Mouse (Mus musculus) adrenal gland, postnatal 4 days (tissue): Measurements from ENCODE around the gene Gdf2. TPM values are rescaled to one million over a fixed set of nuclear protein-coding genes. Genes with fewer than 3 reads are reported as not detected.

Experiments
- DNase-seq, 2 experiments: peaks; one replicate each; pipeline ENCODE4 v3.0.0; 2021 to 2022; ENCODE audit warnings: low spot score in 2 of 2, mixed read lengths in 2 of 2
- total RNA-seq, 2 experiments: library from RNA; stranded (reverse); gene quantifications; 2 replicates each; pipeline ENCODE4 v1.2.3; 2021

Gdf2 gene
- total RNA-seq, 2 experiments from 2014 or later, result 0.25 to 1.5 TPM

DNA sequence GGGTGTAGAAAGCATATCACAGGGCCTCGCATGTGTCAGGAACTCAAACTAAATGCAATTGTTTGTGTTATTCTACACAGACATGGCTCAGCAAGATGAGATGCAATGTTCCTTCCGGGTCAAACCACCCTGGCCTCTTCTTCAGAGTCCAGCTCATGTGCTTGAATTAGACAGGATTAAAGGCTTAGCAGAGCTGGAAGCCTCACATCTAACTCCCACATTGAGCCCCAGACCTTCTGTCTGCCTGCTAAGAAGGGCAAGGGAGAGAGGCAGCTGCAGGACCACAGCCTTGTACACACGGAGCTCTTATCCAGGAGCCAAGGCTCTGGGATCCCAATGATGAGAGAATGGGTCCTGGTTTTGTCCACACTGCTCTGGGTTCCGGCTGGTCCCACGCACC is 12.9 kb downstream of the Gdf2 start, which contains the start of gene Rbp3:
Rbp3 (plus strand) TSS at position 243 of the 400 bp plus-strand sequence.
- no peak for DNase-seq

DNA sequence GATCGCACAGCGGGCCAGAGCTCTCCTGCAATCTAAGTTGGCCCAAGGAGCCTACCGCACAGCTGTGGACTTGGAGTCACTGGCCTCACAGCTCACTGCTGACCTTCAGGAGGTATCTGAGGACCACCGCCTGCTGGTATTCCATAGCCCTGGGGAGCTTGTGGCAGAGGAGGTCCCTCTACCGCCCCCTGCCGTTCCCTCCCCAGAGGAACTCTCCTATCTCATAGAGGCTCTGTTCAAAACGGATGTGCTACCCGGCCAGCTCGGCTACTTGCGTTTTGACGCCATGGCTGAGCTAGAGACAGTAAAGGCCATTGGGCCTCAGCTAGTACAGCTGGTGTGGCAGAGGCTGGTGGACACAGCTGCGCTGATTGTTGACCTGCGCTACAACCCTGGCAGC is 15.2 kb downstream of the Gdf2 start:
- DNase-seq, result no peak

DNA sequence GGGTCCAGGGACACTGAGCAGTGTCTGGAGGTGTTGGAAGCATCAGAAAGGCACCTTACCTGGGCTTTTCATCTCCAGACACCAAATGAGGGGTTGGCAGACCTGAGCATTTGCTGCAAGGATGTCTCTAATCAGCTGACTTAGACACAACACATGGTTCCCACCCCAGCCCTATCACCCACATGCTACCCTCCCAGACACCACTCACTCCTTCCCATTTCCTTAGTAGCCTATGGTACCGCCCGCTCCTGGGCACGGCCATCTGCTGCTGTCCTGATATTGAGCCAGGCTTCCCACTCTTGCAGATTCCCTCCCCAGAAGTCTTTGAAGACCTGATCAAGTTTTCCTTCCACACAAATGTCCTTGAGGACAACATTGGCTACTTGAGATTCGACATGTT is 17.3 kb downstream of the Gdf2 start:
- DNase-seq, result no peak

DNA sequence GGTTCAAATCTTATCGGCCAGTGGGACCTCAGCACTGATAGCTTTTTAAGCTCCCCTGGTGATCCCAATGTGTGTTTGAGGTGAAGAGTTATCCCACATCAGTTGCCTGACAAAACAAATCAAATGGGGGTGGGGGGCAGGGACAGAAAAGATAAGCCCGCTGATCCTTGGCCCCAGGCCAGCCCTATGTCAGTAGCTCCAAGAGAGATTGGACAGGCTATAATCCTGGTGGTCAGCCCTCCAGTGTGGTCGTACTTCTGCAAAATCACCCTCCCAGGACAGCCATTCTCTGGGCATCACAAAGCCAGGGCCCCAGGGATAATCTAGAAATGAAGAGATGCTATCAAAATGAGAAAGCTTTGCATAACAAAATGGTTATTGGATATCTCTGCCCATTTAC is 18.0 kb downstream of the Gdf2 start:
- no peak for DNase-seq

DNA sequence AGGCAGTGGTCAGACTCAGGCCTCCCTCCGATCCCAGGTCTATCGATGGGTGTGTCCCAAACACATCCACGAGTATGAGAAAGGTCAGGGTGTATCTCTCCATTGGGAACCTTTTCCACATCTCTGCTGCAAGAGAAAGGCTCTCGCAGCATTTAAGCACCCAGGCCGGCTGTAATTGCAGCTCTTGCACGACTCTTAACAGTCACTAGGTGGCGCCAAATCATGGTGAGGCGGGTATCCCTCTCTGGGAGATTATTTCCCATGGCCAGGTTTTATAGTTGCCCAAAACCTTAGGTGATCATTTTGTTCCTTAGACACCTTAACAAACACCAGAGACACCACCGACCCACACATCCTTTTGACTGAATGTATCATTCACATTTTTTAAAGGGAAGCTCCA is 18.5 kb downstream of the Gdf2 start:
- DNase-seq, result no peak

DNA sequence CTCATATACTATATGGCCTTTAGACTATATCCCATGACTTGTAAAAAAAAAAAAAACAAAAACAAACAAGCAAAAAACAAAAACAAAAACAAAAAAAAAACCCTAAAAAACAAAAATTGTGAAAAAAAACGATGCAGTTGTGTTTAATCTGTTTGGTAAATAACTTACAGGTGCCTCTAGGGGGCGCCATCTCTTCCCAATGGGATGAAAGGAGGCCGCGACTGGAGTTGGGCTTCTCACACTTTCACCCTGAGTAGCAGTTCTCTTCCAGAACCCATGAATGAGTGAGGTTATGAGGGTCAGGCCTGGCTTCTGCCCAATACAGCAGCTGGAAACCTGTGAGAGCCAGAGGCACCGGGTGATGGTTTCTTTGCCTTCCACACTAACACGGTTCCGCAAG is 24.8 kb downstream of the Gdf2 start:
- DNase-seq, result no peak

DNA sequence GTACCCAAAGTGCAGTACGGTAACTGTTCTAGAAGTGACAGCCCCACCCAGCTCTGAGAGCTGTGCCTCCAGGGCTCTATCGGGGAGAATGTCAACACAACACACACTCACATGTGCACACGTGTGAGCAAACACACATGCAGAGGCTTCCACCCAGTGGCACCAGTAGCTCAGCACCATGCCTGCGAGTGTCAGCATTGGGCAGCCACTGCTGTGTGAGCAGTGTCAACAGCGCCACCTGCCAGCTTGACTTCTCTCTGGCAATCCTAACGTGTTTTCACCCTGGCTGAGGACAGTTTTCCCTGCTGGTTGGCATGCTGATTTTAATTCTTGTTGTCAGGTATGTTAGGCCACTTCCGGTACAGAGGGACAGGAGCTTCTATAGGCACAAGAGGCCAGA is 31.8 kb downstream of the Gdf2 start:
- DNase-seq, result no peak

DNA sequence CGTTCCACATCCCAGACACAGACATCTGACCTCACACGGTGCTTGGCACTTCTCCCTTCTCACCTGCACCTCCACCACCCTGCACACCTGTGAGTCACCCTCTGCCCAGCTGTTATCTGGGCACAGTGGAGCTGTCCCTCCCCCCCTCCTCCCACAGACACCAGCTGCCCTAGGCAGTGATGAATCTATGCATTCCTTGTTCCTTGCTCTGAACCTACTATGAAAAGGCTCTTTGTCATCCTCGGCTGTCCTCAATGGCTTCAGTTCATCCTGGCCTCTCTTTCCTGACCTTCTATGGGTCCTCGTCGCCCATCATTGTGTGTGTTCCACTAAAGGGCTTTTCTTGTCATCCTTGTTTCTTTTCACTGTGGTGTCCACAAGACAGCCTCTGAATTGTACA is 33.9 kb downstream of the Gdf2 start:
- no peak for DNase-seq

DNA sequence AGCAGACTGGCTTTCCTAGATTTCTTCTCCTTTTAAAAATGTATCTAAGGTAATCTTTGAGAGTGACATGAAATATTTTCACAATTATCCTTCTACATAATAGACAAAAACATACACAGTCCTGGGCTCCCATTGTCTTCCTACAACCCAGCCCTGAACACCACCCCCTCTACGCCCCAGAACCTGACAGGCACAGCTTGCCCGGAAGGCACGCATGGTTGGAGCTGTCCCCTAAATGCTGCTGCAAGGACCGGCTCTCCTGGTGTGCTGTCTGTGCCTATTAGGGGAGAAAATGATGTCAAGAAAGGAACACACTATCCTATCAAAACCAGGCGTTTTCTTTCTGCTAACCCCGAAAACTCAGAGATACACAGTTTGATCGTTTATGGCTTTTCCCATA is 36.9 kb downstream of the Gdf2 start:
- DNase-seq, result no peak

DNA sequence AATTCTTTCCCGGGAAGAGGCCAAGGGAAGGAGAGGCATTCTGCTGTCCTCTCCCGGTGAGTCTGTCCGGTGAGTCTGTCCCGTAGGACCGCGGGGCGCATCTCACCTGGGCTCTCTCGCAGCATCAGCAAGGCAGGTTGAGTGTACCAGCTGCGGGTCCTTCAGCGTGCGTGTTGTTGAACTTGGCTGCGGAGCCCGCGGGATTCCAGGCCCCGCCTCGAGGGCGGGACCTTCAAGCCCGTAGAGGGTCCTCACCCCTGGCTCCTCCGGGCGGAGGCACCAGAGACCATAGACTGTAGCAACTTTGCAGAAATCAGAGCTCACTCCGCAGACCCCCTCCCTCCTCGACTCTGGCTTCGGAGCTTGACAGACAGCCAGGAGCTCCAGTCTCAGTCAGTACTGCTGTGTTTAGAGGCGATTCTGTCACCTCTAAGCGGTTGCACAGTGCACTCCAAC is 37.8 kb downstream of the Gdf2 start, which contains the start of gene Zfp488:
Zfp488 (minus strand) TSS at position 161 of the 456 bp plus-strand sequence.
- no peak for DNase-seq

DNA sequence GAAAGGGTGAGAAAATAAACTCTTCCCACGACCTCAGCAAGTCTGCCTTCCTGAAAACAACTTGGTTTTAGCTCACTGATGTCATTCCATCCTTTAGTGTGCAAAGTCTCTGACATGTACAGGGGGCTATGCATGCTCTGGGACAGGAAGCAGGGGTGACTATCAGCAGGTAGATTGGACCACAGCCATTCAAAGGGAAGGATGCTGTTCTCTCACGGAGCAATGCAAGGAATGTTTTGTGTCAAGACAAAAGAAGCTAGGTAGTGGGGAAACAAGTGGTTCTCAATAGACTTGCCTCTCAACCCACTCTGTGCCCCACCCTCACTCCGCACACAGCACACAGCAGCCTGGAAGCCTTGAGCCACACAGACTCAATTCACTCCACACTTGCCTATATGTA is 48.4 kb downstream of the Gdf2 start:
- no peak for DNase-seq

DNA sequence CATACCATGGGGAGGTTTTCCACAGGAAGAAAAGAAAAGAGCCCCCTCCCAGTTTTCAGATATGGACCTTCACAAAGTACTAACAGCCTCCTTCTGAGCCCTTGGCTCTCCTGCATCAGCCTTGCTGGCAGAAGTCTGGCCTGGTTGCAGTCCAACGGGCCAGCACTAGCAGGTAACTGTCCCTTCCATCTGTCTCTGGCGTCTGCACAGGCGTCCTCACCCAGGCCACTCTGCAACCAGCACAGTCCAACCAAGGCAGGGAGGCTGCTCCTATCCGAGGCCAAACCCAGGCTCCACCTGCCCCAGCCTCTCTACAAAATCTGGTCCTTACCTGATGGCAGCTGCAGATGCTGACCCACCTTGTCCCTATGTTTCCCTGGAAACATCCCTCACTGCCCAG is 51.1 kb downstream of the Gdf2 start:
- DNase-seq, result no peak

DNA sequence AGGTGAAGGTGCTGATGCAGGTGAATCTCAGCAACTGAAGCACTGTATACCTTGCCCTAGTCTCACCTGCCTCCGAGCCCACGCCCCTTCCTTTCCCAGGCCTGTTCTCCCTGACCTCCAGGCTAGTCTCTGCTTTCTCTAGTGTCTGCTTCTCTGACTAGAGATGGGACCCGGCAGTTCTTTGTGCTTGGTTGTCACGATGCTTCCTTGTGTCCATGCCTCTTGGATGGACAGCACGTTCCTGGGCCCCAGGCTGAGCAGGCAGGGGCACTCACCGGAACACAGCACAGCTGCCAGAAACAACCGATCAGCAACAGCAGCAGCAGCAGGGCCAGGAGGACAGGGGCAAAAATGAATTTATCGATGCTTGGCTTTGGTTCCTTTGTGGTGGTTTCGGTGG is 52.2 kb downstream of the Gdf2 start:
- DNase-seq, result no peak

DNA sequence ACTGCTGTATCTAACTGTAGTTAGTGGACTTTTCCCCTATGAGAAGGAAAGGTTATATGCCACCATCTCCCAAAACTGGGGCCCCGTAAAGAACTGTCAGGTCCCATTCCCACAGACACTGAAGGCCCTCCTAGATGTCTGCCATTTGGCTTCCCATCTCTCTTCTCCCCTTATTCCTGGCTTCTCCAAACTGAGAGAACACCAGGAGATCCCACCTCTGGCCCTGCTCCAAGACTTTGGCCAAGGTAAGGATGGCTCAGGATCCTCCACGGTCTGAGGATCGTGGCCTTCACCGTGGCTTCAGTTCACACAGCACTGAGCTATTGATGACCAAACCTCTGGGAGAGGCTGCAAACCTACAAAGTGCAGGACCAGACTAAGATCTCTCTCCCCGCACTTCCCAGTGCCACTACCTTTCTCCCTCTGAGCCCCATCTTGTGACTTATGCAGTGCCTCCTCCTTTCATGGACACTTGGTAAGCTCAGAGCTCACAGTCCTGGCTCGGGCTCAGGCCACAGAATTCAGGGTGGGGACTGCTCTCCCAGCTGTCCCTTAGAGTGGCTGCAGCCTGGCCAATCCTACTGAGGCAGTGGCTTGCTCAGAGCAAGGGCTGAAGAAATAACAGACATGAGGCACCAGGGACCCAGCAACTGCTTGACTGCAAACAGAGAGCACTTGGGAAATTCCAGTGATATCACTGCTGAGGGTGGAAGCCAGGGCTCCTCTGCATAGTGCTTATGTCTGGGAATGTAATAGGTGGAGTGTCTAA is 52.9 kb downstream of the Gdf2 start:
- DNase-seq, result no peak

Other genes with a start within 250 kb of the Gdf2 start
- gene Gdf10, start 17.5 kb upstream of the Gdf2 start, total RNA-seq, result 10 to 100 TPM; 10.9 to 11.6 TPM
- gene Rbp3, start 13.0 kb downstream of the Gdf2 start, total RNA-seq, result not detected
- under 1 TPM; 0.08 to 0.17 TPM for gene Zfp488, start 37.7 kb downstream of the Gdf2 start, total RNA-seq
- gene Gm30083, start 74.1 kb downstream of the Gdf2 start, total RNA-seq, result not detected
- gene Gm5460, start 75.7 kb downstream of the Gdf2 start, total RNA-seq, result not detected
- not detected for gene Antxrl, start 111.7 kb downstream of the Gdf2 start, total RNA-seq
- gene Anxa8, start 144.9 kb downstream of the Gdf2 start, total RNA-seq, result 1 to 10 TPM; 3.7 to 4.0 TPM
- gene A630023A22Rik, start 161.7 kb downstream of the Gdf2 start, total RNA-seq, result not detected
- under 1 TPM in 1 of 2 experiments, not detected in 1; 0.20 TPM for gene Npy4r, start 211.4 kb downstream of the Gdf2 start, total RNA-seq